Mouse (Mus musculus) testis, adult 2 months (tissue): ENCODE results near the gene Emilin1. TPM values are rescaled to one million over a fixed set of nuclear protein-coding genes. Genes with fewer than 3 reads are reported as not detected.

Source experiments
- H3K27ac ChIP-seq: fragments of 200-500 bp; 2 replicates; pipeline ENCODE4 v1.5.1; 2012; ENCODE audit warnings: low read depth, low read length; ENCODE audit not compliant: control insufficient read depth, insufficient read depth
- H3K27me3 ChIP-seq: fragments of 200-500 bp; 2 replicates; pipeline ENCODE4 v1.6.1; 2012; ENCODE audit warnings: mild to moderate bottlenecking, low read length, moderate library complexity; ENCODE audit not compliant: control insufficient read depth, insufficient read depth
- H3K36me3 ChIP-seq: fragments of 200-500 bp; 2 replicates; pipeline ENCODE4 v1.6.1; 2012; ENCODE audit warnings: mild to moderate bottlenecking, low read length; ENCODE audit not compliant: control insufficient read depth, insufficient read depth
- H3K4me1 ChIP-seq: fragments of 200-500 bp; 2 replicates; pipeline ENCODE4 v1.6.1; 2012; ENCODE audit warnings: low read length; ENCODE audit not compliant: control insufficient read depth, insufficient read depth
- H3K4me3 ChIP-seq: fragments of 200-500 bp; 2 replicates; pipeline ENCODE4 v1.5.1; 2012; ENCODE audit warnings: low read depth, mild to moderate bottlenecking, low read length, moderate library complexity, mixed read lengths; ENCODE audit not compliant: control insufficient read depth
- CTCF ChIP-seq: fragments of 200-500 bp; IDR thresholded peaks from 2 replicates; pipeline ENCODE4 v1.5.1; 2012; ENCODE audit warnings: low read depth, mild to moderate bottlenecking, inconsistent platforms, low read length, moderate library complexity; ENCODE audit not compliant: control insufficient read depth, insufficient read depth, insufficient replicate concordance
- POLR2A ChIP-seq: fragments of 200-500 bp; IDR thresholded peaks from 2 replicates; pipeline ENCODE4 v1.6.1; 2012; ENCODE audit warnings: low read depth, mild to moderate bottlenecking, inconsistent platforms, low read length, moderate library complexity; ENCODE audit not compliant: control insufficient read depth
- polyA plus RNA-seq: library from polyadenylated mRNA; depleted of rRNA; stranded (reverse); fragments of >200 nt; gene quantifications from 2 replicates; pipeline ENCODE4 v1.2.3, GENCODE M21; 2012

The Emilin1 gene
- polyA plus RNA-seq, 1 experiment, result 5.7 TPM

- Histone ChIP-seq H3K27ac (no peak overlapping the region), H3K36me3 (no peaks in the 10 kb centered on the region), H3K4me1 (peaks cover 17% of the 10 kb centered on the region), H3K27me3 (no peaks in the 10 kb centered on the region), H3K4me3 (no peak overlapping the region)
- TF ChIP-seq CTCF, result no peak
- no peak for TF ChIP-seq POLR2A
Observed at GRCm38 (mm10) chr5:30948620-30949019, 35.4 kb downstream of the Emilin1 start.

DNA sequence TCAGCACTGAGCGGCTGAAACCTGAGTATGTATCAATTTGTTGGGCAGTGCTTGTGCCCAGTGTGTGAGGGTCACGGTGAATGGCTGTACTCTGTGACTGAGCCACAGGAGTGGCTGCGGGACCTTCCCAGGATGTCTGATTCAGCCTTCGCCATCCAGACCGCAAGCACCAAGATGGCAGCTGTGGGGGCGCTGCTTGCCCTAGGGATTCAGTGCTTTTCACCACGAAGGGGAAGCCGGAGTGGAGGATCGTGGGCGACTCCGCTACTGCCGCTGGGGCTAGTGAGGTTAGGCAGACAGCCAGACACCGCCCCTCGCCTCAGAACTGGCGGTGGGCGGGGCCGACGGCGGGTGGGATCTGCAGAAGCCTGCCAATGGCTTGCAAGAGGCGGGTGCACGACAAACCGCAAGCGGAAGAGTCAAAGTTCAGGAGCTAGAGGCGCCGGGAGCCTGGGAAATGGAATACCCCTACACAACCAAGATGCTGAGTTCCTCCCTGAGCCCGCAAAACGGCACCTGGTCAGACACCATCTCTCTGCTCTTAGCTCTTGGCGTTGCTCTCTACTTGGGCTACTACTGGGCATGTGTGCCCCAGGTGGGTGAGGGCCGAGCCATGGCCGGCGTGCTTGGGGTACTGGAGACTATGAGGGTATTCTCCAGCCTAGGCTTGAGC lies 36.6 kb downstream of the Emilin1 start:
- Histone ChIP-seq H3K36me3 (peaks cover 4% of the 10 kb centered on the region), H3K4me3 (peak overlapping the region; percentile 84), H3K4me1 (peaks cover 16% of the 10 kb centered on the region), H3K27me3 (no peaks in the 10 kb centered on the region), H3K27ac (peak overlapping the region; percentile 40)
- TF ChIP-seq POLR2A, result peak; percentile 45
- no peak for TF ChIP-seq CTCF

DNA sequence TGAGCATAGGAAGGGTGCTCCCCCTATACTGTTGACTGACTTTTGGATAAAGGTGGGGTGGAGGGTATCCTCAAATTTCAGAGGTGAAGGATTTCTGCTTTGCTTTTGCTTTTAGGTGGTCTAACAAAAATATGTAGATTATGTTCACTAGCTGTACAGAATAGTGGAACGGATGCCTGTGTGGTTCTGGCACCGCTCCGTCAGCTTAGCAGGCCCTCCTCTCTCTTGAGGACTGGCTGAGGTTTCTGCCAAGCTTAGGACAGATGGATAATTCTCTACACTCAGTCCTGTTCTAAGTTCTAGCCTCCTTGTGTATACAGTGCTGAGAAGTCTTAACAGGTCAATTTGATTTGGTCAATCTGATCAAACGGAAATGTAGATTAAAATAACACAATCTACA lies 37.2 kb downstream of the Emilin1 start:
- Histone ChIP-seq H3K27me3 (no peaks in the 10 kb centered on the region), H3K4me3 (peak overlapping the region; percentile 84), H3K36me3 (peaks cover 8% of the 10 kb centered on the region), H3K4me1 (peaks cover 10% of the 10 kb centered on the region), H3K27ac (no peak overlapping the region; the same call in 1 of the 2 replicates)
- TF ChIP-seq POLR2A, result no peak
- no peak for TF ChIP-seq CTCF

DNA sequence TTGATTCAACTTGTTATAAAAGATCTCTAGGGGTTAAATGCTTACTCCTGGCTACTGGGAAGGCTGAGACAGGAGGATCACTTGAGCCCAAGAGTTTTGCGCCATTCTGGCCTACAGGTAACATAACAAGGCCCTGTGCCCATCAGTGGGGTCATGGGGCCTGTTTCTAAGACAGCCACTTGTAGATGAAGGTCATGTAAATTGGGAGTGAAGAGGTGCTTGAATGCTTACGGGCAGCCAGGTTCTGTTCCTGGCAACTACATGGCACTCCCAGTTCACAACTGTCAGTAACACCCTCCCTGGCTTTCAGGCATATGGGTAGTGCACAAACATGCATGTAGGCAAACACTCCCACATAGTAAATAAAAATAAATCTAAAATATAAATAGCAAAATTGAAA lies 37.7 kb downstream of the Emilin1 start:
- no peak overlapping the region for H3K4me3 ChIP-seq
- no peak overlapping the region for H3K27ac ChIP-seq
- peaks cover 8% of the 10 kb centered on the region for H3K36me3 ChIP-seq
- H3K4me1 ChIP-seq, result peaks cover 8% of the 10 kb centered on the region
- TF ChIP-seq POLR2A, result no peak
- TF ChIP-seq CTCF, result no peak
- H3K27me3 ChIP-seq, result no peaks in the 10 kb centered on the region

GRCm38 (mm10) chr5:30951706-30952105 lies 38.5 kb downstream of the Emilin1 start:
- no peaks in the 10 kb centered on the region for H3K27me3 ChIP-seq

DNA sequence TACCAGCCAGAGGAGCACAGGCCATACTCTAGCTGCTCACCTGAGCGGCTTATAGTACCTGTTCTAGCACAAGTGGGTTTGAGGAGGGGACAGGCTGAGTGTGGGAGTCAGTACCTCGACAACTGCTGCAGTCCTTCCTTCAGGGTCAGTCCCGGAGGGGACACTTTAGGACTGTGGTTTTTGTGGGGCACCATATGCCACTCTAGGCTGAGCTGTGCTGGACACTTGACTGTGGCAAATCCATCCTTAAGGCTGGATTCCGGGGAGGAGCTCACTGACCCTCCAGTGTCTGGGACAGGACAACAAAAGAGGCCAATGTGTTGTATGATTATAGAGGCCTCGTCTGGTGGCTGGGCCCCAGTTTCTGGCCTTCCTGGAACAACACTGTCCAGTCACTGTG lies 39.3 kb downstream of the Emilin1 start:
- no peaks in the 10 kb centered on the region for H3K27me3 ChIP-seq
- H3K36me3 ChIP-seq, result peaks cover 10% of the 10 kb centered on the region

More at GRCm38 (mm10) chr5:30951706-30952105, 38.5 kb downstream of the Emilin1 start:
- H3K27ac ChIP-seq, result no peak overlapping the region
- H3K4me1 ChIP-seq, result peaks cover 8% of the 10 kb centered on the region
- no peak overlapping the region for H3K4me3 ChIP-seq
- no peak for TF ChIP-seq POLR2A
- no peak for TF ChIP-seq CTCF
- H3K36me3 ChIP-seq, result peaks cover 10% of the 10 kb centered on the region

GRCm38 (mm10) chr5:30954065-30954464 lies 40.9 kb downstream of the Emilin1 start:
- Histone ChIP-seq H3K4me1 (peaks cover 7% of the 10 kb centered on the region), H3K27ac (no peak overlapping the region), H3K27me3 (no peaks in the 10 kb centered on the region), H3K36me3 (peaks cover 10% of the 10 kb centered on the region), H3K4me3 (no peak overlapping the region)
- no peak for TF ChIP-seq CTCF

More for the DNA sequence above, 39.3 kb downstream of the Emilin1 start:
- Histone ChIP-seq H3K27ac (no peak overlapping the region), H3K4me3 (no peak overlapping the region), H3K4me1 (peaks cover 8% of the 10 kb centered on the region)
- TF ChIP-seq CTCF, result no peak
- TF ChIP-seq POLR2A, result no peak
